Mouse (Mus musculus) heart, embryonic 11.5 days (tissue): ENCODE results near the gene Mrgpra2b. TPM values are rescaled to one million over a fixed set of nuclear protein-coding genes. Genes with fewer than 3 reads are reported as not detected.
"Not testable (repeated sequence)": the region's sequence is repeated elsewhere in the genome, so short reads cannot be mapped to it uniquely, and the experiment has no call there.

Experiments
- ATAC-seq: fragments of 200-750 bp; cut with Nextera tagmentation; replicated peaks from 2 replicates; pipeline ENCODE4 v1.8.0; 2017; ENCODE audit warnings: moderate library complexity; ENCODE audit not compliant: insufficient number of reproducible peaks, low FRiP score, low TSS enrichment
- H3K27ac ChIP-seq: fragments of 300-500 bp; sonication (generic); 2 replicates; pipeline ENCODE4 v1.5.1; 2014; ENCODE audit warnings: mild to moderate bottlenecking, low read depth, low read length
- H3K27me3 ChIP-seq: fragments of 300-500 bp; sonication (generic); 2 replicates; pipeline ENCODE4 v1.6.1; 2014; ENCODE audit warnings: mild to moderate bottlenecking, low read length, mixed read lengths; ENCODE audit not compliant: control insufficient read depth, insufficient read depth
- H3K36me3 ChIP-seq: fragments of 300-500 bp; sonication (generic); 2 replicates; pipeline ENCODE4 v1.6.1; 2014; ENCODE audit warnings: mild to moderate bottlenecking, low read length, moderate library complexity, mixed read lengths; ENCODE audit not compliant: control insufficient read depth, insufficient read depth
- H3K4me1 ChIP-seq: fragments of 300-500 bp; sonication (generic); 2 replicates; pipeline ENCODE4 v1.6.1; 2014; ENCODE audit warnings: low read length; ENCODE audit not compliant: control insufficient read depth, insufficient read depth
- H3K4me2 ChIP-seq: fragments of 300-500 bp; sonication (generic); 2 replicates; pipeline ENCODE4 v1.6.1; 2014; ENCODE audit warnings: mild to moderate bottlenecking, moderate library complexity
- H3K4me3 ChIP-seq: fragments of 300-500 bp; sonication (generic); 2 replicates; pipeline ENCODE4 v1.5.1; 2014; ENCODE audit warnings: low read depth, low read length
- H3K9ac ChIP-seq: fragments of 300-500 bp; sonication (generic); 2 replicates; pipeline ENCODE4 v1.6.1; 2014; ENCODE audit warnings: mild to moderate bottlenecking, low read depth, low read length, moderate library complexity
- H3K9me3 ChIP-seq: fragments of 300-500 bp; sonication (generic); replicated peaks from 2 replicates; pipeline ENCODE4 v1.6.1; 2016; ENCODE audit warnings: low read length; ENCODE audit not compliant: control insufficient read depth
- WGBS: fragments of 180-500 bp; shearing (Covaris S2); extraction: QIAGEN DNeasy Blood & Tissue Kit; methylation state at CpG from one replicate; pipeline ENCODE4 v1.1.7; 2014; ENCODE audit not compliant: insufficient replicate concordance; 5-methylcytosine and 5-hydroxymethylcytosine counted together
- polyA plus RNA-seq: library from polyadenylated mRNA; unstranded; fragments of >200 nt; fragmentation: Nextera tagmentation; extraction: Ambion mirVana; gene quantifications from 2 replicates; pipeline ENCODE4 v1.2.1, GENCODE M21; 2014

The Mrgpra2b gene
- polyA plus RNA-seq: not detected in 2 replicates

GRCm38 (mm10) chr7:47528762-47529161 lies at the start of gene Mrgpra2b:
TSS of gene Mrgpra2b (minus strand) at chr7:47528862.
- no peaks in the 10 kb centered on the region for H3K4me1 ChIP-seq
- H3K4me3 ChIP-seq: no peak within 1 kb of the TSS
- no peak for ATAC-seq
- H3K27ac ChIP-seq: no peak within 1 kb of the TSS
- no peaks in the 10 kb centered on the region for H3K36me3 ChIP-seq
- peaks cover 3% of the 10 kb centered on the region; the same call in 1 of the 2 replicates for H3K9me3 ChIP-seq
- H3K27me3 ChIP-seq: no peaks in the 10 kb centered on the region
- no peak within 1 kb of the TSS for H3K4me2 ChIP-seq
- no peak within 1 kb of the TSS for H3K9ac ChIP-seq

- Histone ChIP-seq H3K4me2 (no peak overlapping the region), H3K4me3 (no peak overlapping the region), H3K4me1 (no peaks in the 10 kb centered on the region), H3K27ac (no peak overlapping the region), H3K36me3 (no peaks in the 10 kb centered on the region), H3K9me3 (peaks cover 10% of the 10 kb centered on the region; the same call in 1 of the 2 replicates), H3K9ac (no peak overlapping the region), H3K27me3 (no peaks in the 10 kb centered on the region)
- ATAC-seq: no peak
- 63% methylated on average over 1 of the region's 1 CpGs for WGBS
Observed at GRCm38 (mm10) chr7:47516379-47516778, 12.3 kb downstream of the Mrgpra2b start.

GRCm38 (mm10) chr7:47515050-47515449 lies 13.6 kb downstream of the Mrgpra2b start:
- WGBS: 68% methylated on average over 2 of the region's 2 CpGs
- Histone ChIP-seq H3K4me3 (no peak overlapping the region), H3K9ac (no peak overlapping the region), H3K4me1 (no peaks in the 10 kb centered on the region), H3K27ac (no peak overlapping the region), H3K27me3 (no peaks in the 10 kb centered on the region), H3K9me3 (peaks cover 10% of the 10 kb centered on the region; the same call in 1 of the 2 replicates), H3K36me3 (no peaks in the 10 kb centered on the region), H3K4me2 (no peak overlapping the region)
- no peak for ATAC-seq

GRCm38 (mm10) chr7:47502953-47503352 lies 25.7 kb downstream of the Mrgpra2b start:
- H3K4me1 ChIP-seq: no peaks in the 10 kb centered on the region
- no peak overlapping the region for H3K9ac ChIP-seq
- H3K9me3 ChIP-seq: peaks cover 5% of the 10 kb centered on the region; the same call in 1 of the 2 replicates
- H3K27me3 ChIP-seq: no peaks in the 10 kb centered on the region
- WGBS: 71% methylated on average over 4 of the region's 4 CpGs
- H3K36me3 ChIP-seq: no peaks in the 10 kb centered on the region
- H3K4me3 ChIP-seq: no peak overlapping the region
- H3K27ac ChIP-seq: no peak overlapping the region
- no peak overlapping the region for H3K4me2 ChIP-seq
- no peak for ATAC-seq

GRCm38 (mm10) chr7:47491266-47491665 lies 37.4 kb downstream of the Mrgpra2b start:
- H3K27ac ChIP-seq, H3K4me1 ChIP-seq, ATAC-seq, H3K4me3 ChIP-seq, H3K9me3 ChIP-seq, H3K9ac ChIP-seq, H3K27me3 ChIP-seq, H3K36me3 ChIP-seq, H3K4me2 ChIP-seq: not testable (repeated sequence)

- not testable (repeated sequence) for H3K36me3 ChIP-seq, H3K27me3 ChIP-seq, H3K4me3 ChIP-seq, H3K4me1 ChIP-seq, H3K9ac ChIP-seq, H3K4me2 ChIP-seq, ATAC-seq, H3K9me3 ChIP-seq, H3K27ac ChIP-seq
- WGBS: no CpG with 5 or more reads among the region's 1 CpGs
Observed at GRCm38 (mm10) chr7:47489438-47489837, 39.2 kb downstream of the Mrgpra2b start.

- H3K4me1 ChIP-seq, H3K9ac ChIP-seq, H3K36me3 ChIP-seq, H3K27me3 ChIP-seq, H3K27ac ChIP-seq, H3K9me3 ChIP-seq, H3K4me2 ChIP-seq, H3K4me3 ChIP-seq, ATAC-seq: not testable (repeated sequence)
Observed at GRCm38 (mm10) chr7:47483181-47483580, 45.5 kb downstream of the Mrgpra2b start.

GRCm38 (mm10) chr7:47473904-47474303 lies 54.8 kb downstream of the Mrgpra2b start:
- 21% methylated on average over 1 of the region's 3 CpGs for WGBS

GRCm38 (mm10) chr7:47465278-47465981 lies 63.2 kb downstream of the Mrgpra2b start:
- ATAC-seq, H3K27ac ChIP-seq: not testable (repeated sequence)

More at GRCm38 (mm10) chr7:47473904-47474303, 54.8 kb downstream of the Mrgpra2b start:
- not testable (repeated sequence) for H3K9me3 ChIP-seq, H3K36me3 ChIP-seq, H3K27me3 ChIP-seq, H3K4me1 ChIP-seq, H3K4me2 ChIP-seq, H3K9ac ChIP-seq, H3K4me3 ChIP-seq, ATAC-seq, H3K27ac ChIP-seq

More at GRCm38 (mm10) chr7:47465278-47465981, 63.2 kb downstream of the Mrgpra2b start:
- H3K27me3 ChIP-seq, H3K9ac ChIP-seq, H3K4me2 ChIP-seq, H3K9me3 ChIP-seq, H3K36me3 ChIP-seq, H3K4me1 ChIP-seq, H3K4me3 ChIP-seq: not testable (repeated sequence)
